Mouse (Mus musculus) CD4-positive, CD25-positive, alpha-beta regulatory T cell, adult 4 months (primary cell): ENCODE results near the gene Rcbtb2. TPM values are rescaled to one million over a fixed set of nuclear protein-coding genes. Genes with fewer than 3 reads are reported as not detected.

Experiments used
- ATAC-seq: one replicate; pipeline ENCODE4 v1.8.0; 2017
- polyA plus RNA-seq, 2 experiments: library from polyadenylated mRNA; unstranded; fragments of 100-300 nt; shearing (Covaris generic); gene quantifications; one replicate each; pipeline ENCODE4 v1.2.1; 2017

Gene Rcbtb2
- polyA plus RNA-seq, 2 experiments from 2014 or later, result 55.6 to 61.4 TPM

- no peak for ATAC-seq
Measured at GRCm38 (mm10) chr14:73210196-73210595, 87.4 kb downstream of the Rcbtb2 start.

GRCm38 (mm10) chr14:73211477-73211876, 88.6 kb downstream of the Rcbtb2 start:
- no peak for ATAC-seq

GRCm38 (mm10) chr14:73217062-73217461, 94.2 kb downstream of the Rcbtb2 start:
- ATAC-seq, result no peak

GRCm38 (mm10) chr14:73222316-73222970, 99.6 kb downstream of the Rcbtb2 start:
- ATAC-seq, result no peak

GRCm38 (mm10) chr14:73226346-73226745, 103.5 kb downstream of the Rcbtb2 start:
- ATAC-seq, result no peak

GRCm38 (mm10) chr14:73226849-73227248, 104.0 kb downstream of the Rcbtb2 start:
- ATAC-seq, result no peak

- ATAC-seq, result no peak
Measured at GRCm38 (mm10) chr14:73231286-73231982, 108.6 kb downstream of the Rcbtb2 start.

- ATAC-seq, result no peak
Measured at GRCm38 (mm10) chr14:73234468-73235031, 111.7 kb downstream of the Rcbtb2 start.

GRCm38 (mm10) chr14:73237848-73238321, 115.0 kb downstream of the Rcbtb2 start, which contains the start of gene Lpar6:
TSS of gene Lpar6 (plus strand) at chr14:73237895.
- peak; percentile 73 for ATAC-seq

- peak; percentile 59 for ATAC-seq
Measured at GRCm38 (mm10) chr14:73238498-73239250, 115.8 kb downstream of the Rcbtb2 start.

- peak; percentile 21 for ATAC-seq
Measured at GRCm38 (mm10) chr14:73239291-73239690, 116.5 kb downstream of the Rcbtb2 start.

GRCm38 (mm10) chr14:73239857-73240256, 117.0 kb downstream of the Rcbtb2 start:
- ATAC-seq, result no peak

- ATAC-seq, result peak; percentile 57
Measured at GRCm38 (mm10) chr14:73244061-73244597, 121.3 kb downstream of the Rcbtb2 start.

- ATAC-seq, result no peak
Measured at GRCm38 (mm10) chr14:73250056-73250455, 127.2 kb downstream of the Rcbtb2 start.

GRCm38 (mm10) chr14:73252276-73252675, 129.4 kb downstream of the Rcbtb2 start:
- ATAC-seq, result no peak

GRCm38 (mm10) chr14:73253453-73254251, 130.8 kb downstream of the Rcbtb2 start:
- ATAC-seq, result peak; percentile 73

- no peak for ATAC-seq
Measured at GRCm38 (mm10) chr14:73254412-73254811, 131.6 kb downstream of the Rcbtb2 start.

GRCm38 (mm10) chr14:73255426-73255970, 132.7 kb downstream of the Rcbtb2 start:
- ATAC-seq, result no peak

GRCm38 (mm10) chr14:73257348-73257747, 134.5 kb downstream of the Rcbtb2 start:
- ATAC-seq, result no peak
